Mouse (Mus musculus): ENCODE data around the gene Hk2. TPM values are rescaled to one million over a fixed set of nuclear protein-coding genes. Genes with fewer than 3 reads are reported as not detected.

Hk2 gene
- polyA plus RNA-seq, 1 experiment from 2014 or later = 31.4 TPM

GRCm38 (mm10) chr6:82727206-82727605 is 47.0 kb downstream of the Hk2 start:
- DNase-seq (ENCODE audit: low spot score) = no peak
- H3K27me3 ChIP-seq (ENCODE audit: low read depth, poor library complexity, severe bottlenecking) = no peaks in the 10 kb centered on the region
- H3K27ac ChIP-seq (replicated peaks) = no peak overlapping the region
- H3K9me3 ChIP-seq (replicated peaks) = no peaks in the 10 kb centered on the region
- H3K4me3 ChIP-seq = no peak overlapping the region
- peaks cover 85% of the 10 kb centered on the region for H3K36me3 ChIP-seq
- peaks cover 15% of the 10 kb centered on the region for H3K4me1 ChIP-seq
- 95% methylated on average over 13 of the region's 13 CpGs for WGBS

DNA sequence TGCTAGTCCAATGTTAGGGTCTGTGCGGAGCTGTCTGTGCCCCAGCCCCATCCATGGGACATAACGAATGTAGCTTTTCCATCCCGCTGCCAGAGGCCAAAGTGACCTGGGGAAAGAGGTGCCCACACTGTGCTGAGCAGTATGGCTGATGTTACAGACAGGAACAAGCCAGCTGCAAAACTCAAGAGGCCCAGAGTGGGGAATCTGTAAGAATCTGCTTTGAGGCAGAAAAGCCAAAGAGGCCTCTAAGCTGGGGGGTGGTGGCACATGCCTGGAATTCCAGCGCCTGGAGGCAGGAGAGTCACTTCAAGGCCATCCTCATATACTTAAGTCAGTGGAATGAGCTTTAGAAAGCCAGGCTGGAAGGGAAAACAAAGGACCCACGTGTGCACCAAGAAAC is 50.9 kb downstream of the Hk2 start:
- Histone ChIP-seq H3K9me3 (replicated peaks) (no peaks in the 10 kb centered on the region), H3K27ac (replicated peaks) (peak overlapping the region; percentile 76), H3K4me1 (peaks cover 15% of the 10 kb centered on the region), H3K27me3 (ENCODE audit: low read depth, poor library complexity, severe bottlenecking) (no peaks in the 10 kb centered on the region), H3K4me3 (no peak overlapping the region), H3K36me3 (peaks cover 46% of the 10 kb centered on the region)
- peak; percentile 53 for DNase-seq (ENCODE audit: low spot score)
- WGBS = 47% methylated on average over 5 of the region's 5 CpGs

GRCm38 (mm10) chr6:82716126-82716525 is 58.1 kb downstream of the Hk2 start:
- Histone ChIP-seq H3K36me3 (no peaks in the 10 kb centered on the region), H3K9me3 (replicated peaks) (no peaks in the 10 kb centered on the region), H3K27ac (replicated peaks) (no peak overlapping the region), H3K4me3 (no peak overlapping the region), H3K27me3 (ENCODE audit: low read depth, poor library complexity, severe bottlenecking) (no peaks in the 10 kb centered on the region), H3K4me1 (no peaks in the 10 kb centered on the region)
- DNase-seq (ENCODE audit: low spot score) = no peak
- WGBS = 89% methylated on average over 4 of the region's 4 CpGs

DNA sequence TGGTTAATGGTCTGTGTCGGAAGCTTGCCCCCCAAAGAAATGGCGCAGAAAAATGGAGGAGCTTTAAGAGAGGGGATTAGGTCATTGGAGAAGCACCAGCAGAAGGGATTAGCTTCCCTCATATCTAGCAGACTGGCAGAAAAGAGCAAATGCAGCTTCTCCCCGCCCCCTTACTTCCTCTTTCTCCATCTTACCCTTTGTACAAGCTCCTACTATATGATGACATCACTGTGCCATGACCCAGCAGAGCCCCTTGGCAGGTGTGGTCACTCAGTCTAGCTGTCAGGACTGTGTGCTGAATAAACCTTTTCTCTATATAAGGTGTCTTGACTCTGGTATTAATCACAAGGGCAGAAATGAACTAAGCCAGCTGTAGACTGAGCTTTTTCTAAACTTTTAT is 58.6 kb downstream of the Hk2 start:
- WGBS = 86% methylated on average over 3 of the region's 3 CpGs
- H3K36me3 ChIP-seq = no peaks in the 10 kb centered on the region
- no peak overlapping the region for H3K27ac ChIP-seq (replicated peaks)
- no peaks in the 10 kb centered on the region for H3K9me3 ChIP-seq (replicated peaks)
- H3K27me3 ChIP-seq (ENCODE audit: low read depth, poor library complexity, severe bottlenecking) = no peaks in the 10 kb centered on the region
- no peak overlapping the region for H3K4me3 ChIP-seq
- DNase-seq (ENCODE audit: low spot score) = no peak
- H3K4me1 ChIP-seq = no peaks in the 10 kb centered on the region

DNA sequence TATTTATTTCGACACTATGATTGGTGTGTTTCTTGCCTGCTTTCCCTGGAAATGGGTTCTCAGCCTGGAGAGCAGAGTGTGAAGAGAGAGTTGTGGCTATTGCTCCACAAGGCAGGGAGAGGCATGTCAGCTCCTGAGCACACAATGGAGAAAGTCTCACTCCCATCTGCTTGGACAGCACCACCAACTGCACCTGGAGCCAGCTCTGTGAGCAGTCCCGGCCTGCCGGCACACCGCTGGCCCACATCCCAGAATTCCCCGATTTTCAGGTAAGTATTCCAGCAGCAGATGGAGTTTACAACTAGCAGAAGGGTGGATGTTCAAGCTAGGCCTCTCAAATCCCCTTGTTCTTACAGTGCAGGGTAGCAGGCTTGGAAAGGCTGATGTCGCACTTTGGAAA is 59.0 kb downstream of the Hk2 start:
- no peaks in the 10 kb centered on the region for H3K36me3 ChIP-seq
- no peaks in the 10 kb centered on the region for H3K27me3 ChIP-seq (ENCODE audit: low read depth, poor library complexity, severe bottlenecking)
- no peaks in the 10 kb centered on the region for H3K9me3 ChIP-seq (replicated peaks)
- DNase-seq (ENCODE audit: low spot score) = no peak
- WGBS = 92% methylated on average over 6 of the region's 6 CpGs
- no peak overlapping the region for H3K27ac ChIP-seq (replicated peaks)
- H3K4me1 ChIP-seq = no peaks in the 10 kb centered on the region
- H3K4me3 ChIP-seq = no peak overlapping the region

- H3K4me1 ChIP-seq = no peaks in the 10 kb centered on the region
- H3K9me3 ChIP-seq (replicated peaks) = no peaks in the 10 kb centered on the region
- no peaks in the 10 kb centered on the region for H3K27me3 ChIP-seq (ENCODE audit: low read depth, poor library complexity, severe bottlenecking)
- WGBS = 86% methylated on average over 5 of the region's 5 CpGs
- no peak overlapping the region for H3K4me3 ChIP-seq
- DNase-seq (ENCODE audit: low spot score) = no peak
- H3K27ac ChIP-seq (replicated peaks) = no peak overlapping the region
- no peaks in the 10 kb centered on the region for H3K36me3 ChIP-seq
Observed at GRCm38 (mm10) chr6:82714841-82715240, 59.4 kb downstream of the Hk2 start.

GRCm38 (mm10) chr6:82714243-82714642 is 60.0 kb downstream of the Hk2 start:
- no peaks in the 10 kb centered on the region for H3K4me1 ChIP-seq
- H3K9me3 ChIP-seq (replicated peaks) = no peaks in the 10 kb centered on the region
- WGBS = 16% methylated on average over 3 of the region's 3 CpGs
- H3K4me3 ChIP-seq = no peak overlapping the region
- no peaks in the 10 kb centered on the region for H3K36me3 ChIP-seq
- peak; percentile 70 for DNase-seq (ENCODE audit: low spot score)
- no peaks in the 10 kb centered on the region for H3K27me3 ChIP-seq (ENCODE audit: low read depth, poor library complexity, severe bottlenecking)
- H3K27ac ChIP-seq (replicated peaks) = no peak overlapping the region

GRCm38 (mm10) chr6:82707742-82708141 is 66.5 kb downstream of the Hk2 start:
- no peak overlapping the region for H3K27ac ChIP-seq (replicated peaks)
- no peaks in the 10 kb centered on the region for H3K36me3 ChIP-seq
- H3K9me3 ChIP-seq (replicated peaks) = no peaks in the 10 kb centered on the region
- H3K4me1 ChIP-seq = no peaks in the 10 kb centered on the region
- 77% methylated on average over 3 of the region's 3 CpGs for WGBS
- H3K4me3 ChIP-seq = no peak overlapping the region
- no peak for DNase-seq (ENCODE audit: low spot score)
- 0 out of 2 replicates have a peak, but pooled peaks cover 6% of the 10 kb centered on the region for H3K27me3 ChIP-seq (ENCODE audit: low read depth, poor library complexity, severe bottlenecking)

DNA sequence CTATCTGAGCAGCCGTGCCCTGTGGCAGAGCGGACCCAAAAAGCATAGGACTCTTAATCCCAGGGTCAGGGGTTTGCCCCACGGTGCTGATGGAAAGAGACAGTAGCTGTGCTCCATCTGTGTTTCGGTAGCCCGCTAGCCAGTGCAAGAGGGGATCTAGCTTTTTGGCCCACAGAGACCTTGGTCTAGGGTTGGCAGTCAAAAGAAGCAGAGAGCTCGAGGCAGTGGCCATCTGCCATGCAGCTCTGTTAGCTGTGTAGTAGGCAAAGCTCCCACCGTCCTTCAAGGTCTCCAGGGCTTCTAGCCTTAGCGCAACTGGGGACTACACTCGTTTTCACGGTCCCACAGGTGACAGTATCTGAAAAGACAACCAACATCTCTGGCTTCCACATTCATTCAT is 67.0 kb downstream of the Hk2 start:
- Histone ChIP-seq H3K36me3 (no peaks in the 10 kb centered on the region), H3K27ac (replicated peaks) (0 out of 2 replicates have a peak overlapping the region, but pooled peaks have one; percentile 30), H3K27me3 (ENCODE audit: low read depth, poor library complexity, severe bottlenecking) (0 out of 2 replicates have a peak, but pooled peaks cover 6% of the 10 kb centered on the region), H3K4me3 (no peak overlapping the region), H3K9me3 (replicated peaks) (no peaks in the 10 kb centered on the region), H3K4me1 (peaks cover 3% of the 10 kb centered on the region)
- DNase-seq (ENCODE audit: low spot score) = no peak
- WGBS = 92% methylated on average over 10 of the region's 10 CpGs

DNA sequence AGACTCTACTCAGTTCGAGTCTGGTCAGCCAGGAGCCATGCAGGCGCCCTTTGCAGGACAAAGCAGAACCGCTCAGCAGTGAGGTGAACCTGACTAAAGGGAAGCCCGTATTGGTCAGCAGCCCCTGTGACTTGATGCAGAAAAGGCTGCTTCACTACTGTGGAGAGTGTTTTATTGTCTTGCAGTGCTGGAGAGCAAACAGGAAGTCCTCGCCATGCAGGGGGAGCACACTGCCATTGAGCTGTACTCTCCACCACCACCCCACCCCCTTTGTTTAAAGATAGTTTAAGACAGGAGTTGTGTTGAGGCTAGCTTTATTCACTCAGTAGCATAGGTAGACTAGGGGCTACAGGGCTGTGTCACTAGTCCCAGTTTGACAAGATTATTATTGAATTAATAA is 69.0 kb downstream of the Hk2 start, which contains the start of gene Pole4:
TSS of gene Pole4 (minus strand) at position 145 of the 400 bp plus-strand sequence.
- Histone ChIP-seq H3K4me3 (no peak within 1 kb of the TSS), H3K27me3 (ENCODE audit: low read depth, poor library complexity, severe bottlenecking) (0 out of 2 replicates have a peak, but pooled peaks cover 6% of the 10 kb centered on the region), H3K9me3 (replicated peaks) (no peaks in the 10 kb centered on the region), H3K4me1 (peaks cover 13% of the 10 kb centered on the region), H3K36me3 (no peaks in the 10 kb centered on the region), H3K27ac (replicated peaks) (no peak within 1 kb of the TSS)
- no peak for DNase-seq (ENCODE audit: low spot score)
- WGBS = 92% methylated on average over 5 of the region's 5 CpGs

DNA sequence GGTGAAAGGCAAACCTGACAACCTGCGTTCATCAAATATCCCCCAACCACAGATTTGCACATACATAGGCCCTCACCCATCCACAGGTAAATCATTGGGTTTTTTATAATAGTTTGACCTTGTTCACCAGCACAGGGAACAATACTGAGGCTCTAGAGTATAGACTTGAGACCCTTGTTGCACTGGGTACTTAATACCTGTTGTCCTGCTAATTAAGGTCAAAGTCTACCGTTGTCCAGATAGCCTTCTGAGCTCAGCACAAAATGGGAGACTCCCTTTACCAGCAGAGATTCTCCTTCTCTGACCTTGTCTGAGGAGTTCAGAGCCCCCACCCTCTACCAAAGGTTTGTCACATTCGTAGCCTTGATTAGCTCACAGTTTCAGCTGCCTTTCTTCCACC is 70.5 kb downstream of the Hk2 start:
- Histone ChIP-seq H3K36me3 (no peaks in the 10 kb centered on the region), H3K4me1 (peaks cover 24% of the 10 kb centered on the region), H3K27me3 (ENCODE audit: low read depth, poor library complexity, severe bottlenecking) (0 out of 2 replicates have a peak, but pooled peaks cover 6% of the 10 kb centered on the region), H3K9me3 (replicated peaks) (no peaks in the 10 kb centered on the region), H3K4me3 (no peak overlapping the region), H3K27ac (replicated peaks) (no peak overlapping the region)
- DNase-seq (ENCODE audit: low spot score) = no peak
- WGBS = 93% methylated on average over 3 of the region's 3 CpGs

DNA sequence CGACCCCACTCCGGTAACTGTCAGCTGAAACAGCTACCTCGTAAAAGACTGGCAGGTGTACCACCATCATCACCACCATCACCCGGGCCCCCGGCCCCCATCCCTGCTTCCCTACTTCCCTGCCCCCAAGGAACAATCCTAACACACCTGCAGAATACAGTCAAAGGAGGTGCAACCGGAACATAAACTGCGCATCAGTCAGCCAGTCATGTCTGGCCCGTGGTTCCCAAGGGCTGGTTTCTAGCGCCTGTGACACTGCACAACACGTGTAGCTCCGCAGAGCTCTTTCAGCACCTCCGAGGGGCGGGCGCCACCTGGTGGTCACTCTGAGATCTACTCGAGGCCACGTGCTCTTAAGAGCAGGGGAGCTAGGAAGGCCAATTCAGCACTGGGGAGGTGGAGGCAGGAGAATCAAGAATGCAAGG is 71.6 kb downstream of the Hk2 start:
- H3K27ac ChIP-seq (replicated peaks) = peak overlapping the region; percentile 46; the same call in 1 of the 2 replicates
- H3K4me3 ChIP-seq = no peak overlapping the region
- WGBS = 33% methylated on average over 16 of the region's 16 CpGs
- no peaks in the 10 kb centered on the region for H3K9me3 ChIP-seq (replicated peaks)
- peak; percentile 87 for DNase-seq (ENCODE audit: low spot score)
- peaks cover 24% of the 10 kb centered on the region for H3K4me1 ChIP-seq
- H3K27me3 ChIP-seq (ENCODE audit: low read depth, poor library complexity, severe bottlenecking) = 0 out of 2 replicates have a peak, but pooled peaks cover 6% of the 10 kb centered on the region
- H3K36me3 ChIP-seq = no peaks in the 10 kb centered on the region

- H3K4me1 ChIP-seq = peaks cover 24% of the 10 kb centered on the region
- no peaks in the 10 kb centered on the region for H3K36me3 ChIP-seq
- 0 out of 2 replicates have a peak, but pooled peaks cover 6% of the 10 kb centered on the region for H3K27me3 ChIP-seq (ENCODE audit: low read depth, poor library complexity, severe bottlenecking)
- H3K27ac ChIP-seq (replicated peaks) = peak overlapping the region; percentile 77; the same call in 1 of the 2 replicates
- DNase-seq (ENCODE audit: low spot score) = no peak
- H3K4me3 ChIP-seq = no peak overlapping the region
- 83% methylated on average over 6 of the region's 6 CpGs for WGBS
- no peaks in the 10 kb centered on the region for H3K9me3 ChIP-seq (replicated peaks)
Observed at GRCm38 (mm10) chr6:82701296-82701695, 73.0 kb downstream of the Hk2 start.

Measured in midbrain, embryonic 10.5 days (tissue).